2 mouse cellular contexts compared by ENCODE assay signal in the genomic region with DNA sequence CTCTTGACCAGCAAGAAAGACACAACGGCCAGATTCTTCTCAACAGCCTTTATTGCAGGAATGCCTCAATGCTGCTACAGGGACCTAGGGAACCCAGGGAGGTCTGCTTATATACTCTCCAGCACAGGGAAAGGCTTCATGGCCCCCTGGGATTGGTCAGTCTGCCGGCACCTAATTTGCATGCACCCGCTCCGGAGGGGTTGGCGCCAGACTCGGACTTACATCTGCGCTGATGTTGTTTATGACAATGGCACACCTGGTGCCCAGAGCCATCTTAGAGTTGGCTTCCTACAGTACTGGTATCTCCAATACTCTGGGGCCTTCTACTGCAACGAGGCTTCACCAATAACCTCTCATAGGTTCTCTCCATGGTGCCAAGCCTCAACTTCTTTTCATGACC.
DNase-seq lines count a peak whose midpoint lies in the region.
"Not testable (repeated sequence)": the region's sequence is repeated elsewhere in the genome, so short reads cannot be mapped to it uniquely, and the experiment has no call there.

No protein-coding gene starts in this region.

- not testable (repeated sequence) for H3K36me3 ChIP-seq in heart, embryonic 10.5 days

- H3K9me3 ChIP-seq in heart, embryonic 10.5 days = not testable (repeated sequence)

- not testable (repeated sequence) for H3K4me3 ChIP-seq in heart, embryonic 10.5 days

- peak; percentile 72 for DNase-seq in heart, adult 11 months
- peak; percentile 70 for DNase-seq in heart, embryonic 10.5 days (ENCODE audit: low spot score)

- not testable (repeated sequence) for H3K27me3 ChIP-seq in heart, embryonic 10.5 days (ENCODE audit: insufficient read depth, poor library complexity, severe bottlenecking)

- not testable (repeated sequence) for H3K27ac ChIP-seq in heart, embryonic 10.5 days

- H3K4me1 ChIP-seq in heart, embryonic 10.5 days = peaks cover 13% of the 10 kb centered on the region

- 87% methylated on average over 8 of the region's 8 CpGs for WGBS in heart, embryonic 10.5 days
